Mouse (Mus musculus): ENCODE data around the gene Srxn1. TPM values are rescaled to one million over a fixed set of nuclear protein-coding genes. Genes with fewer than 3 reads are reported as not detected.

The Srxn1 gene
- total and polyA plus RNA-seq, 3 experiments: not detected

GRCm38 (mm10) chr2:152128597-152128996 is 23.3 kb downstream of the Srxn1 start:
- Histone ChIP-seq H3K79me2 (replicated peaks; ENCODE audit: control insufficient read depth, extremely low read depth, insufficient read depth, poor library complexity, severe bottlenecking) (no peaks in the 10 kb centered on the region), H3K9ac (ENCODE audit: insufficient read depth, low read depth) (no peak overlapping the region), H3K27me3 (replicated peaks) (peaks cover 76% of the 10 kb centered on the region), H3K36me3 (replicated peaks in 1 of 2; ENCODE audit: control insufficient read depth in 1 of 2, insufficient read depth in 1 of 2, low read length in 1 of 2) (no peaks in the 10 kb centered on the region), H3K4me2 (ENCODE audit: insufficient read depth, low read depth, poor library complexity, severe bottlenecking) (no peak overlapping the region), H3K4me3 (replicated peaks in 1 of 3; ENCODE audit: low read depth in 2 of 3, low read length in 2 of 3, poor library complexity in 1 of 3) (no peak overlapping the region), H3K27ac (ENCODE audit: insufficient read depth, low read depth) (no peak overlapping the region), H3K4me1 (ENCODE audit: control insufficient read depth in 1 of 2, insufficient read depth in 2 of 2) (no peaks in the 10 kb centered on the region), H3K9me3 (replicated peaks; ENCODE audit: low read length) (no peaks in the 10 kb centered on the region)
- TF ChIP-seq BHLHE40 (IDR thresholded peaks at IDR 0.05; ENCODE audit: low read depth, low read length): no peak
- no peak for TF ChIP-seq NELFE (IDR thresholded peaks at IDR 0.05; ENCODE audit: low read depth, low read length)
- peak; percentile 9 for TF ChIP-seq RAD21 (IDR thresholded peaks at IDR 0.05; ENCODE audit: low read depth, low read length)
- TF ChIP-seq SMC3 (IDR thresholded peaks at IDR 0.05; ENCODE audit: low read depth, low read length): peak; percentile 41
- TF ChIP-seq MAFK (IDR thresholded peaks at IDR 0.05; ENCODE audit: insufficient replicate concordance, low read length): no peak
- peak in 1 of 2 experiments; percentile 46; a peak in 2 of 4 replicates for TF ChIP-seq CTCF (conservative IDR thresholded peaks at IDR 0.05 in 1 of 2, IDR thresholded peaks at IDR 0.05 in 1 of 2; ENCODE audit: low read depth in 2 of 2, low read length in 2 of 2)
- dilution Hi-C loops (cut with MboI; ENCODE audit: extremely low pct_ligation_motif_present, extremely low pct_unique_long_range_greater_than_20kb, low sequenced_read_pairs): no loop called here
- in situ Hi-C loops (cut with MboI; ENCODE audit: low pct_ligation_motif_present, low pct_unique_long_range_greater_than_20kb, low sequenced_read_pairs): no loop called here
- DNase-seq (ENCODE audit: extremely low read depth): no peak

GRCm38 (mm10) chr2:152129778-152130177 is 24.5 kb downstream of the Srxn1 start:
- H3K4me2 ChIP-seq (ENCODE audit: insufficient read depth, low read depth, poor library complexity, severe bottlenecking): no peak overlapping the region
- dilution Hi-C loops (cut with MboI; ENCODE audit: extremely low pct_ligation_motif_present, extremely low pct_unique_long_range_greater_than_20kb, low sequenced_read_pairs): no loop called here
- peaks cover 77% of the 10 kb centered on the region for H3K27me3 ChIP-seq (replicated peaks)
- H3K4me3 ChIP-seq (replicated peaks in 1 of 3; ENCODE audit: low read depth in 2 of 3, low read length in 2 of 3, poor library complexity in 1 of 3): no peak overlapping the region
- no peak overlapping the region for H3K27ac ChIP-seq (ENCODE audit: insufficient read depth, low read depth)
- in situ Hi-C loops (cut with MboI; ENCODE audit: low pct_ligation_motif_present, low pct_unique_long_range_greater_than_20kb, low sequenced_read_pairs): no loop called here
- H3K36me3 ChIP-seq (replicated peaks in 1 of 2; ENCODE audit: control insufficient read depth in 1 of 2, insufficient read depth in 1 of 2, low read length in 1 of 2): no peaks in the 10 kb centered on the region
- H3K79me2 ChIP-seq (replicated peaks; ENCODE audit: control insufficient read depth, extremely low read depth, insufficient read depth, poor library complexity, severe bottlenecking): no peaks in the 10 kb centered on the region
- no peaks in the 10 kb centered on the region for H3K4me1 ChIP-seq (ENCODE audit: control insufficient read depth in 1 of 2, insufficient read depth in 2 of 2)
- TF ChIP-seq EP300 (IDR thresholded peaks at IDR 0.05; ENCODE audit: low read length): no peak
- TF ChIP-seq JUND (conservative IDR thresholded peaks at IDR 0.05; ENCODE audit: low read depth, low read length): no peak
- no peak for TF ChIP-seq POLR2AphosphoS2 (IDR thresholded peaks at IDR 0.05; ENCODE audit: low read depth, low read length)
- TF ChIP-seq TCF12 (IDR thresholded peaks at IDR 0.05; ENCODE audit: low read depth, low read length): no peak
- no peak for TF ChIP-seq SIN3A (IDR thresholded peaks at IDR 0.05; ENCODE audit: low read length)
- no peak for TF ChIP-seq PAX5 (IDR thresholded peaks at IDR 0.05; ENCODE audit: low read length)
- H3K9me3 ChIP-seq (replicated peaks; ENCODE audit: low read length): no peaks in the 10 kb centered on the region
- DNase-seq (ENCODE audit: extremely low read depth): no peak
- H3K9ac ChIP-seq (ENCODE audit: insufficient read depth, low read depth): no peak overlapping the region

GRCm38 (mm10) chr2:152132016-152132415 is 26.7 kb downstream of the Srxn1 start:
- Histone ChIP-seq H3K79me2 (replicated peaks; ENCODE audit: control insufficient read depth, extremely low read depth, insufficient read depth, poor library complexity, severe bottlenecking) (no peaks in the 10 kb centered on the region), H3K36me3 (replicated peaks in 1 of 2; ENCODE audit: control insufficient read depth in 1 of 2, insufficient read depth in 1 of 2, low read length in 1 of 2) (no peaks in the 10 kb centered on the region), H3K9me3 (replicated peaks; ENCODE audit: low read length) (no peaks in the 10 kb centered on the region), H3K4me2 (ENCODE audit: insufficient read depth, low read depth, poor library complexity, severe bottlenecking) (no peak overlapping the region), H3K27ac (ENCODE audit: insufficient read depth, low read depth) (no peak overlapping the region), H3K9ac (ENCODE audit: insufficient read depth, low read depth) (no peak overlapping the region), H3K27me3 (replicated peaks) (peaks cover 88% of the 10 kb centered on the region), H3K4me3 (replicated peaks in 1 of 3; ENCODE audit: low read depth in 2 of 3, low read length in 2 of 3, poor library complexity in 1 of 3) (no peak overlapping the region), H3K4me1 (ENCODE audit: control insufficient read depth in 1 of 2, insufficient read depth in 2 of 2) (no peaks in the 10 kb centered on the region)
- no peak for DNase-seq (ENCODE audit: extremely low read depth)
- dilution Hi-C loops (cut with MboI; ENCODE audit: extremely low pct_ligation_motif_present, extremely low pct_unique_long_range_greater_than_20kb, low sequenced_read_pairs) (no loop called here), in situ Hi-C loops (cut with MboI; ENCODE audit: low pct_ligation_motif_present, low pct_unique_long_range_greater_than_20kb, low sequenced_read_pairs) (no loop called here)
- TF ChIP-seq USF2 (conservative IDR thresholded peaks at IDR 0.05; ENCODE audit: low read depth, low read length) (no peak), IRF4 (IDR thresholded peaks at IDR 0.05; ENCODE audit: low read depth, low read length) (no peak), GABPA (IDR thresholded peaks at IDR 0.05; ENCODE audit: insufficient replicate concordance, low read depth, low read length) (no peak), TBP (conservative IDR thresholded peaks at IDR 0.05; ENCODE audit: low read depth, low read length) (no peak), MXI1 (IDR thresholded peaks at IDR 0.05; ENCODE audit: low read depth, low read length) (no peak), E2F4 (IDR thresholded peaks at IDR 0.05; ENCODE audit: insufficient replicate concordance, low read depth, low read length) (no peak), JUND (conservative IDR thresholded peaks at IDR 0.05; ENCODE audit: low read depth, low read length) (no peak), NRF1 (IDR thresholded peaks at IDR 0.05; ENCODE audit: low read depth, low read length) (no peak), ETS1 (conservative IDR thresholded peaks at IDR 0.05; ENCODE audit: low read depth, low read length) (no peak), USF1 (IDR thresholded peaks at IDR 0.05; ENCODE audit: low read depth, low read length) (no peak), SIN3A (IDR thresholded peaks at IDR 0.05; ENCODE audit: low read length) (no peak), EP300 (IDR thresholded peaks at IDR 0.05; ENCODE audit: low read length) (no peak)
